Mouse (Mus musculus) myocyte (in vitro differentiated cells): ENCODE data around the gene Nps. TPM values are rescaled to one million over a fixed set of nuclear protein-coding genes. Genes with fewer than 3 reads are reported as not detected.

Source experiments
- H3K27me3 ChIP-seq: one replicate; pipeline ENCODE4 v1.6.1; 2011; ENCODE audit not compliant: control insufficient read depth, insufficient read depth, insufficient read length
- H3K36me3 ChIP-seq: one replicate; pipeline ENCODE4 v1.6.1; 2011; ENCODE audit not compliant: control insufficient read depth, insufficient read depth
- H3K4me2 ChIP-seq: one replicate; pipeline ENCODE4 v1.6.1; 2011; ENCODE audit warnings: low read depth, control low read depth
- H3K4me3 ChIP-seq: one replicate; pipeline ENCODE4 v1.5.1; 2011; ENCODE audit warnings: mild to moderate bottlenecking, control low read depth, moderate library complexity
- H3K79me2 ChIP-seq: one replicate; pipeline ENCODE4 v1.6.1; 2011; ENCODE audit not compliant: control insufficient read depth, insufficient read depth
- H3ac ChIP-seq: one replicate; pipeline ENCODE4 v1.6.1; 2011; ENCODE audit not compliant: control insufficient read depth, insufficient read length
- CEBPB ChIP-seq: IDR thresholded peaks from 2 replicates; pipeline ENCODE4 v1.6.1; 2011; ENCODE audit warnings: mild to moderate bottlenecking, moderate library complexity; ENCODE audit not compliant: poor library complexity, insufficient read depth, severe bottlenecking
- E2F4 ChIP-seq: IDR thresholded peaks from one replicate; pipeline ENCODE4 v1.6.1; 2011; ENCODE audit warnings: mild to moderate bottlenecking, control low read depth, moderate library complexity; ENCODE audit not compliant: insufficient read depth
- MAX ChIP-seq: IDR thresholded peaks from one replicate; pipeline ENCODE4 v1.6.1; 2011; ENCODE audit warnings: low read depth, mild to moderate bottlenecking, control low read depth
- MYOD1 ChIP-seq, 3 experiments: IDR thresholded peaks; one replicate each; pipeline ENCODE4 v1.6.1; 2011; ENCODE audit warnings: control low read depth in 2 of 3, low read depth in 2 of 3, mild to moderate bottlenecking in 2 of 3, moderate library complexity in 1 of 3; ENCODE audit not compliant: insufficient read length in 2 of 3, control insufficient read depth in 1 of 3
- MYOG ChIP-seq, 3 experiments: IDR thresholded peaks; one replicate each; pipeline ENCODE4 v1.6.1; 2011; ENCODE audit warnings: control low read depth in 2 of 3, low read depth in 2 of 3, mild to moderate bottlenecking in 2 of 3; ENCODE audit not compliant: insufficient read length in 2 of 3, control insufficient read depth in 1 of 3, insufficient read depth in 1 of 3
- POLR2A ChIP-seq: IDR thresholded peaks from one replicate; pipeline ENCODE4 v1.6.1; 2011; ENCODE audit warnings: low read depth, mild to moderate bottlenecking, control low read depth, moderate library complexity; ENCODE audit not compliant: insufficient read length
- POLR2AphosphoS2 ChIP-seq: IDR thresholded peaks from one replicate; pipeline ENCODE4 v1.6.1; 2011; ENCODE audit warnings: low read depth, control low read depth; ENCODE audit not compliant: insufficient read length
- REST ChIP-seq: IDR thresholded peaks from one replicate; pipeline ENCODE4 v1.6.1; 2011; ENCODE audit warnings: mild to moderate bottlenecking, control low read depth, moderate library complexity; ENCODE audit not compliant: insufficient read depth, insufficient read length
- SRF ChIP-seq: IDR thresholded peaks from one replicate; pipeline ENCODE4 v1.6.1; 2011; ENCODE audit warnings: low read depth; ENCODE audit not compliant: control insufficient read depth, insufficient read length
- TCF12 ChIP-seq: IDR thresholded peaks from one replicate; pipeline ENCODE4 v1.6.1; 2011; ENCODE audit warnings: mild to moderate bottlenecking, control low read depth; ENCODE audit not compliant: poor library complexity, insufficient read depth, severe bottlenecking
- TCF3 ChIP-seq: IDR thresholded peaks from one replicate; pipeline ENCODE4 v1.6.1; 2011; ENCODE audit warnings: low read depth, control low read depth; ENCODE audit not compliant: insufficient read length
- USF1 ChIP-seq: IDR thresholded peaks from one replicate; pipeline ENCODE4 v1.6.1; 2011; ENCODE audit warnings: low read depth, mild to moderate bottlenecking, control low read depth, moderate library complexity
- polyA plus RNA-seq: library from polyadenylated mRNA; unstranded; fragments of >200 nt; fragmentation: generic; extraction: Trizol; gene quantifications from one replicate; pipeline ENCODE4 v1.2.1, GENCODE M21; 2012; ENCODE audit warnings: missing spikeins

Gene Nps
- polyA plus RNA-seq, 1 experiment, result 0.05 TPM

DNA sequence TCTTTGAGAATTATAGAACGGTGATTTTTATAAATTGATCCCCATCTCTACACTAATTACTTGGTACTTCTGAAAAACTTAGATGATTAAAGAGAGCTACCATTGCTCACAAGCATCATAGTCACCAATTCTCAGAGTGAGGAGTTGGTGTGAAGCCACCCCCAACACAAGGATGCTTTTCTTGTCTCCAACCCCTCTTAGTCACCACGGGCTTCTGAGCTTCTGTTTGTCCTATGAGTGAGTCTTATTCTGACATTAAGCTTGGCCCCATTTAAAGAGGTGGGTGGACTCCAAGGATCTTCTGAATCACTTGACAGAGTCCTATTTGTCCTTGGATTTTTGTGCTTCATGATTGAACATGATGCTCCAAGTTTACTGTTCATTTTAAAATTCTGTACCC, 37.0 kb upstream of the Nps start:
- Histone ChIP-seq H3K4me2 (no peak overlapping the region), H3K36me3 (no peaks in the 10 kb centered on the region), H3K27me3 (no peaks in the 10 kb centered on the region), H3K4me3 (no peak overlapping the region), H3ac (no peak overlapping the region), H3K79me2 (no peaks in the 10 kb centered on the region)
- TF ChIP-seq USF1, result no peak
- TF ChIP-seq POLR2AphosphoS2, result no peak
- no peak for TF ChIP-seq TCF3
- no peak for TF ChIP-seq CEBPB

- TF ChIP-seq E2F4 (no peak), TCF12 (no peak), CEBPB (no peak), MYOG (IDR thresholded peaks at IDR 0.05; ENCODE audit: control insufficient read depth in 1 of 3, insufficient read depth in 1 of 3, insufficient read length in 2 of 3, low read depth in 2 of 3) (no peak), POLR2AphosphoS2 (no peak), REST (no peak), POLR2A (no peak), SRF (no peak), TCF3 (no peak), MAX (no peak), USF1 (no peak), MYOD1 (IDR thresholded peaks at IDR 0.05; ENCODE audit: control insufficient read depth in 1 of 3, insufficient read length in 2 of 3, low read depth in 2 of 3) (no peak)
- Histone ChIP-seq H3K4me3 (no peak overlapping the region), H3K27me3 (no peaks in the 10 kb centered on the region), H3ac (no peak overlapping the region), H3K4me2 (no peak overlapping the region), H3K79me2 (no peaks in the 10 kb centered on the region), H3K36me3 (no peaks in the 10 kb centered on the region)
Observed at GRCm38 (mm10) chr7:135226021-135226420, 32.5 kb upstream of the Nps start.

GRCm38 (mm10) chr7:135237152-135237551, 21.4 kb upstream of the Nps start:
- H3K27me3 ChIP-seq, result no peaks in the 10 kb centered on the region
- H3K4me3 ChIP-seq, result no peak overlapping the region
- H3ac ChIP-seq, result no peak overlapping the region
- H3K79me2 ChIP-seq, result no peaks in the 10 kb centered on the region
- no peak overlapping the region for H3K4me2 ChIP-seq
- TF ChIP-seq SRF, result no peak
- no peak for TF ChIP-seq TCF3
- no peak for TF ChIP-seq E2F4
- TF ChIP-seq MYOG (IDR thresholded peaks at IDR 0.05; ENCODE audit: control insufficient read depth in 1 of 3, insufficient read depth in 1 of 3, insufficient read length in 2 of 3, low read depth in 2 of 3), result no peak
- no peak for TF ChIP-seq POLR2AphosphoS2
- TF ChIP-seq POLR2A, result no peak
- TF ChIP-seq MYOD1 (IDR thresholded peaks at IDR 0.05; ENCODE audit: control insufficient read depth in 1 of 3, insufficient read length in 2 of 3, low read depth in 2 of 3), result no peak
- TF ChIP-seq MAX, result no peak
- TF ChIP-seq REST, result no peak
- TF ChIP-seq TCF12, result no peak
- TF ChIP-seq CEBPB, result no peak
- TF ChIP-seq USF1, result no peak
- no peaks in the 10 kb centered on the region for H3K36me3 ChIP-seq

DNA sequence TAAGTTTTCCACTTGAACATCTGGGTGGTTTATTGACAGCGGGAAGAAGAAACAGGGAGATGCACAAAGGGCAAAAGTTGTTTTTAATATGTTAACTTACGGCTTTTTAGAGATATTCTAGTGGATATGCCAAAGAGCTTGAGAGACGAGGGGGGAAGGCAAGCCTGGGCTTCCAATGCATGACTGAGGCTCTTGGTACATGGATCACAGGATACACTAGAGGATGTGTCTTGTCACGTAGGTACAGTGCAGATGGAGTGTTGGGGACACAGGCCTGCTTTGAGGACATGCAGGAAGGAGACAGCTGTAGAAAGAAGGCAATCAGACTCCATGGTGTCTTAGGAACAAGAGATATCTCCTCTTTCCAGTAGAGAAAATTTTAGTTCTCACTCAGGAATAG, 19.1 kb upstream of the Nps start:
- no peak overlapping the region for H3K4me2 ChIP-seq
- TF ChIP-seq MYOG (IDR thresholded peaks at IDR 0.05; ENCODE audit: control insufficient read depth in 1 of 3, insufficient read depth in 1 of 3, insufficient read length in 2 of 3, low read depth in 2 of 3) (no peak), TCF12 (no peak), POLR2AphosphoS2 (no peak), MAX (no peak), SRF (no peak), USF1 (no peak), CEBPB (no peak), E2F4 (no peak), POLR2A (no peak), TCF3 (no peak), MYOD1 (IDR thresholded peaks at IDR 0.05; ENCODE audit: control insufficient read depth in 1 of 3, insufficient read length in 2 of 3, low read depth in 2 of 3) (no peak)
- H3K36me3 ChIP-seq, result no peaks in the 10 kb centered on the region
- H3ac ChIP-seq, result no peak overlapping the region
- H3K4me3 ChIP-seq, result no peak overlapping the region
- no peaks in the 10 kb centered on the region for H3K27me3 ChIP-seq
- no peaks in the 10 kb centered on the region for H3K79me2 ChIP-seq

DNA sequence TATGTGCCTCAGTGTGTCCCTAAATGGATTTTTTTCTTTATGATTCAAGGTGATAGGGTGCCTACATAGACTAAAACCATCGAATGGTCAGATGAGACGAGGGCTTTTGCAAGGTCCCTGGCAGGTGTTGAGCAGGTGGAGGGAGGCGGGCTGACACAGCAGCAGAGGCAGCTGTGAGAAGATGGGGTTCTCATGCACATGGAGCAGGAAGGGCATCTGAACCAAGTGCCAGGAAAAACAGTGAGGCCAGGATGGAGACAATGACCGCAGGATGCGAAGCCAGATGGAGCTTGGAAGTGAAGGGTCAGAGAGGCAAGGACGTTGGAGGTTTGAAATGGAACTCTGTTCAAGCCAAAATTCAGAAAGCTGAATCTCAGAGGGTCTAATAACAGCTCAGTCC, 18.5 kb upstream of the Nps start:
- TF ChIP-seq E2F4 (no peak), MYOG (IDR thresholded peaks at IDR 0.05; ENCODE audit: control insufficient read depth in 1 of 3, insufficient read depth in 1 of 3, insufficient read length in 2 of 3, low read depth in 2 of 3) (no peak), CEBPB (no peak), TCF3 (no peak), TCF12 (no peak), MAX (no peak), SRF (no peak)
- Histone ChIP-seq H3K4me2 (no peak overlapping the region), H3K4me3 (no peak overlapping the region), H3K36me3 (no peaks in the 10 kb centered on the region), H3K79me2 (no peaks in the 10 kb centered on the region), H3K27me3 (no peaks in the 10 kb centered on the region), H3ac (no peak overlapping the region)
